Mouse (Mus musculus): Measurements from ENCODE around the gene Prl3b1. TPM values are rescaled to one million over a fixed set of nuclear protein-coding genes. Genes with fewer than 3 reads are reported as not detected.

Prl3b1 gene
- total RNA-seq (2014; rRNA removed): not detected in 2 replicates
- not detected in 2 replicates for polyA plus RNA-seq (2012; rRNA removed)

DNA sequence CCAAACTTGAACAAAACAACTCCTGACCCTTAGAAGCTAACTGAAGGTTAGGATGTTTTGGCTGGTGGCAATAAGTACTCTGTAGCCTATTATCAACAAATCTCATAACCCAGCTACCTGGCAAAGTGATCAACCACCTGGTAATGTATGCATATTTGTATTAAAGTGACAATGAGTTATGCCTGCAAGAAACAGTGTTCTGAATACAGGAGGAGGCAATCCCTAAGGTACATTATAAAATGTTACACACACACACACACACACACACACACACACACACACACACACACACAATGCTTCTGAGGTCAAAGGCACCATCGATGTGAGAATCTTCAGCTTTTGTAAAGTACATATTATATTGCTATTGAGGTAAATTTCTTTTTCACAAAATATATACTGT lies at the start of gene Prl3b1:
Gene Prl3b1, plus strand, starts transcription at position 301 of the 400 bp plus-strand sequence.
- Histone ChIP-seq H3K36me3 (ENCODE audit: control insufficient read depth, insufficient read depth, low read length) (no peaks in the 10 kb centered on the region), H3K27ac (replicated peaks; ENCODE audit: insufficient read depth, low read depth, low read length) (no peak within 1 kb of the TSS), H3K4me3 (ENCODE audit: insufficient read depth, low read depth, low read length) (no peak within 1 kb of the TSS), H3K9ac (ENCODE audit: low read depth, low read length) (no peak within 1 kb of the TSS), H3K4me1 (ENCODE audit: control insufficient read depth, insufficient read depth, low read length) (no peaks in the 10 kb centered on the region), H3K79me2 (ENCODE audit: control insufficient read depth, insufficient read depth, low read length) (no peaks in the 10 kb centered on the region), H3K27me3 (ENCODE audit: control insufficient read depth, insufficient read depth, low read length) (no peaks in the 10 kb centered on the region)
- no peak for DNase-seq (ENCODE audit: extremely low read depth, low read depth, low spot score)
- WGBS: 90% methylated on average over 1 of the region's 1 CpGs
- no peak for TF ChIP-seq CTCF (IDR thresholded peaks at IDR 0.05; ENCODE audit: low read depth, low read length)
- TF ChIP-seq POLR2A (IDR thresholded peaks at IDR 0.05; ENCODE audit: extremely low read depth, insufficient read depth, low read length): no peak

DNA sequence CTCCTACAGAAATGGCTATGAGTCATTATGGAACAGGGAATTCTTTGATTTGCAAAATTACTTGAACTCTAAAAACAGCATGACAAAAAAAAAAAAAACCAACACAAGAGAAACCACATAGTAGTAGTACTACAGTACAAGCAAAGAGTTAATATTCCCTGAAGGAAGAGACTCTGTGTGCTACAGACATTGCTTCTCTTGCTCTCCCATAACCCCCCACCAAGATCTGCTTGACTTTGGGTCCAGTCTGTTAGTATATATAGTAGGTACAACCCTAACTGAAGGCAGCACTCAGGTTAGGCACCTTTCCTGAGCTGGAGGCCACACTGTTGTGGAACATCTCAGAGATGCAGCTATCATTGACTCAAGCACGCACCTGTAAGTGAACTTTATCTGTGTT lies 45.3 kb upstream of the Prl3b1 start, which contains the start of gene Prl3c1:
Gene Prl3c1, plus strand, starts transcription at position 301 of the 400 bp plus-strand sequence.
- Histone ChIP-seq H3K4me3 (ENCODE audit: insufficient read depth, low read depth, low read length) (no peak within 1 kb of the TSS), H3K36me3 (ENCODE audit: control insufficient read depth, insufficient read depth, low read length) (no peaks in the 10 kb centered on the region), H3K9ac (ENCODE audit: low read depth, low read length) (no peak within 1 kb of the TSS), H3K4me1 (ENCODE audit: control insufficient read depth, insufficient read depth, low read length) (no peaks in the 10 kb centered on the region), H3K27me3 (ENCODE audit: control insufficient read depth, insufficient read depth, low read length) (no peaks in the 10 kb centered on the region), H3K79me2 (ENCODE audit: control insufficient read depth, insufficient read depth, low read length) (no peaks in the 10 kb centered on the region), H3K27ac (replicated peaks; ENCODE audit: insufficient read depth, low read depth, low read length) (no peak within 1 kb of the TSS)
- DNase-seq (ENCODE audit: extremely low read depth, low read depth, low spot score): no peak
- no peak for TF ChIP-seq CTCF (IDR thresholded peaks at IDR 0.05; ENCODE audit: low read depth, low read length)
- no peak for TF ChIP-seq POLR2A (IDR thresholded peaks at IDR 0.05; ENCODE audit: extremely low read depth, insufficient read depth, low read length)
- 70% methylated on average over 1 of the region's 1 CpGs for WGBS

DNA sequence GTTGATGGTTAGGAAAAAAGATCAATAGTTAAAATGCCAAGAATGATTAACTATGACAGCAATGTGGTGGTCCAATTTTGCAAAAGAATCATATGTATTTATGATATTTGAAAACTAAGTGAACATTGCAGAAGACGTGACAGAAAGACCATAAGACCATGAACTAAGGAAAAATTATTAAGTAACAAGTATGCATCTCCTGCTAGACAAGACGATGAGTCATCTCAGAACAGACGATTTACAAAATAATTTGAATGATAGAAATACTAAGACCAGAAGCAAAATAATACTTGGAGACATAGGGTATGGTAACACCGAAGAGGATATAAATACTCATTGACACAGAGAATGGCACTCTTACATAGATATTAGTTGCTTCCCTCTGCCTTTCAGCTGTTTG lies 17.5 kb downstream of the Prl3b1 start, which contains the start of gene Prl3a1:
Gene Prl3a1, plus strand, starts transcription at position 301 of the 400 bp plus-strand sequence.
- Histone ChIP-seq H3K27ac (replicated peaks; ENCODE audit: insufficient read depth, low read depth, low read length) (no peak within 1 kb of the TSS), H3K4me1 (ENCODE audit: control insufficient read depth, insufficient read depth, low read length) (no peaks in the 10 kb centered on the region), H3K9ac (ENCODE audit: low read depth, low read length) (no peak within 1 kb of the TSS), H3K27me3 (ENCODE audit: control insufficient read depth, insufficient read depth, low read length) (no peaks in the 10 kb centered on the region), H3K4me3 (ENCODE audit: insufficient read depth, low read depth, low read length) (no peak within 1 kb of the TSS), H3K36me3 (ENCODE audit: control insufficient read depth, insufficient read depth, low read length) (no peaks in the 10 kb centered on the region), H3K79me2 (ENCODE audit: control insufficient read depth, insufficient read depth, low read length) (no peaks in the 10 kb centered on the region)
- WGBS: 81% methylated on average over 4 of the region's 4 CpGs
- DNase-seq (ENCODE audit: extremely low read depth, low read depth, low spot score): no peak
- no peak for TF ChIP-seq POLR2A (IDR thresholded peaks at IDR 0.05; ENCODE audit: extremely low read depth, insufficient read depth, low read length)
- TF ChIP-seq CTCF (IDR thresholded peaks at IDR 0.05; ENCODE audit: low read depth, low read length): no peak

Other genes starting within 250 kb of the Prl3b1 start
- not detected in 2 replicates for gene Prl, start 184.3 kb upstream of the Prl3b1 start, total RNA-seq (2014; rRNA removed)
- gene Prl, start 184.3 kb upstream of the Prl3b1 start, polyA plus RNA-seq (2012; rRNA removed): not detected in 2 replicates
- gene Prl3d1, start 147.7 kb upstream of the Prl3b1 start, total RNA-seq (2014; rRNA removed): not detected in 2 replicates
- gene Prl3d1, start 147.7 kb upstream of the Prl3b1 start, polyA plus RNA-seq (2012; rRNA removed): not detected in 2 replicates
- not detected in 2 replicates for gene Prl3d2, start 120.1 kb upstream of the Prl3b1 start, total RNA-seq (2014; rRNA removed)
- not detected in 2 replicates for gene Prl3d2, start 120.1 kb upstream of the Prl3b1 start, polyA plus RNA-seq (2012; rRNA removed)
- gene Prl3d3, start 85.1 kb upstream of the Prl3b1 start, total RNA-seq (2014; rRNA removed): not detected in 2 replicates
- not detected in 2 replicates for gene Prl3d3, start 85.1 kb upstream of the Prl3b1 start, polyA plus RNA-seq (2012; rRNA removed)
- not detected in 2 replicates for gene Prl3c1, start 45.2 kb upstream of the Prl3b1 start, total RNA-seq (2014; rRNA removed)
- gene Prl3c1, start 45.2 kb upstream of the Prl3b1 start, polyA plus RNA-seq (2012; rRNA removed): not detected in 2 replicates
- gene Prl3a1, start 17.6 kb downstream of the Prl3b1 start, total RNA-seq (2014; rRNA removed): not detected in 2 replicates
- not detected in 2 replicates for gene Prl3a1, start 17.6 kb downstream of the Prl3b1 start, polyA plus RNA-seq (2012; rRNA removed)
- gene Prl6a1, start 70.8 kb downstream of the Prl3b1 start, total RNA-seq (2014; rRNA removed): not detected in 2 replicates
- gene Prl6a1, start 70.8 kb downstream of the Prl3b1 start, polyA plus RNA-seq (2012; rRNA removed): not detected in 2 replicates
- gene Prl8a2, start 103.8 kb downstream of the Prl3b1 start, total RNA-seq (2014; rRNA removed): not detected in 2 replicates
- not detected in 2 replicates for gene Prl8a2, start 103.8 kb downstream of the Prl3b1 start, polyA plus RNA-seq (2012; rRNA removed)
- gene Prl2b1, start 149.0 kb downstream of the Prl3b1 start, total RNA-seq (2014; rRNA removed): not detected in 2 replicates
- not detected in 2 replicates for gene Prl2b1, start 149.0 kb downstream of the Prl3b1 start, polyA plus RNA-seq (2012; rRNA removed)
- gene Prl8a6, start 196.8 kb downstream of the Prl3b1 start, total RNA-seq (2014; rRNA removed): not detected in 2 replicates
- not detected in 2 replicates for gene Prl8a6, start 196.8 kb downstream of the Prl3b1 start, polyA plus RNA-seq (2012; rRNA removed)